ENCODE assay signal across 14 mouse cellular contexts in the genomic region with DNA sequence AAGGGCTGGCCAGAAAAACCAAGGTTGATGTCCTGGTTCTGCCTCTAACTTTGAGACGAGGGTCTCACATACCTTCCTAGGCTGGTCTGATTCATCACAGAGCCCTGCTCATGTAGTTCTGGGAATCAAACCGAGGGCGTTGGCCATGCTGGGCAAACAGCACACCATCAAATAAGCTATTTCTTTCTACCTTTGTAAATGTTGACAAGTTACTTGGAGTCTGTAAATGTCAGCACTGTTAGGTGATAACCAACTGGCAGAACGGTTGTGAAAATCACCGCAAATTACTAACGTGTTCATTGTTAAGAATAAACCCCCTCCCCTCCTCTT. TPM values are rescaled to one million over a fixed set of nuclear protein-coding genes. Genes with fewer than 3 reads are reported as not detected.
DNase-seq lines count a peak whose midpoint lies in the region; ATAC-seq and TF ChIP-seq lines count a peak whose summit lies in the region.
"Had no signal": no experiment of that assay in that cellular context is flagged by ENCODE, and none has a peak within 500 bp of the region (broad histone marks: within the 10 kb centered on the region; RNA-seq: fewer than 3 reads in every experiment).

No protein-coding gene starts in this region.

- no peak overlapping the region for H3K9ac ChIP-seq in heart, embryonic 12.5 days
- no peak overlapping the region for H3K9ac ChIP-seq in ES-E14 (ENCODE audit: insufficient read depth, low read depth, low read length, poor library complexity, severe bottlenecking)
- peak overlapping the region; percentile 9; the same call in 1 of the 2 replicates for H3K9ac ChIP-seq in hindbrain, embryonic 13.5 days
- H3K9ac ChIP-seq in midbrain, embryonic 15.5 days = no peak overlapping the region

- H3K36me3 ChIP-seq in heart, embryonic 12.5 days = no peaks in the 10 kb centered on the region
- no peaks in the 10 kb centered on the region for H3K36me3 ChIP-seq in ES-E14 (ENCODE audit: control insufficient read depth, insufficient read depth, low read length, poor library complexity, severe bottlenecking)
- no peaks in the 10 kb centered on the region for H3K36me3 ChIP-seq in hindbrain, embryonic 13.5 days
- H3K36me3 ChIP-seq in midbrain, embryonic 15.5 days (replicated peaks) = no peaks in the 10 kb centered on the region

- no peak for ATAC-seq in heart, embryonic 12.5 days (ENCODE audit: insufficient number of reproducible peaks, low FRiP score)
- ATAC-seq in hindbrain, embryonic 13.5 days (ENCODE audit: low FRiP score) = no peak
- no peak for ATAC-seq in midbrain, embryonic 15.5 days (replicated peaks)
- ATAC-seq: Patski had no signal

- H3K27ac ChIP-seq in heart, embryonic 12.5 days (ENCODE audit: poor library complexity, severe bottlenecking) = no peak overlapping the region
- peak overlapping the region; percentile 59; the same call in 1 of the 2 replicates for H3K27ac ChIP-seq in ES-E14 (ENCODE audit: insufficient read depth, low read depth, low read length, poor library complexity, severe bottlenecking)
- no peak overlapping the region for H3K27ac ChIP-seq in hindbrain, embryonic 13.5 days
- 0 out of 2 replicates have a peak overlapping the region, but pooled peaks have one; percentile 29 for H3K27ac ChIP-seq in midbrain, embryonic 15.5 days
- H3K27ac ChIP-seq: left cerebral cortex, adult 2 months had no signal

- H3K4me2 ChIP-seq in heart, embryonic 12.5 days = peak overlapping the region; percentile 46
- H3K4me2 ChIP-seq in hindbrain, embryonic 13.5 days = peak overlapping the region; percentile 29; the same call in 1 of the 2 replicates
- H3K4me2 ChIP-seq in midbrain, embryonic 15.5 days = peak overlapping the region; percentile 16; the same call in 1 of the 2 replicates

- H3K4me1 ChIP-seq in heart, embryonic 12.5 days (replicated peaks) = peaks cover 35% of the 10 kb centered on the region
- peaks cover 20% of the 10 kb centered on the region in 2 experiments for H3K4me1 ChIP-seq in ES-E14 (ENCODE audit: control insufficient read depth in 2 of 2, insufficient read depth in 2 of 2, low read length in 2 of 2, poor library complexity in 1 of 2)
- H3K4me1 ChIP-seq in hindbrain, embryonic 13.5 days (replicated peaks) = peaks cover 19% of the 10 kb centered on the region
- H3K4me1 ChIP-seq in midbrain, embryonic 15.5 days = peaks cover 18% of the 10 kb centered on the region

- in situ Hi-C loops in ES-E14 (cut with MboI; ENCODE audit: low sequenced_read_pairs in 2 of 2, unreplicated experiment in 2 of 2) = no loop called here

- H3K9me3 ChIP-seq in heart, embryonic 12.5 days (replicated peaks) = no peaks in the 10 kb centered on the region
- H3K9me3 ChIP-seq in ES-E14 (ENCODE audit: control insufficient read depth, insufficient read depth, low read depth, low read length) = no peaks in the 10 kb centered on the region
- no peaks in the 10 kb centered on the region for H3K9me3 ChIP-seq in hindbrain, embryonic 13.5 days
- no peaks in the 10 kb centered on the region for H3K9me3 ChIP-seq in midbrain, embryonic 15.5 days

- DNase-seq in heart, postnatal 10 days = no peak
- DNase-seq in ES-E14 (ENCODE audit: low read depth, low spot score) = no peak
- DNase-seq in layer of hippocampus, postnatal 25 days (ENCODE audit: extremely low spot score in 1 of 2, low spot score in 1 of 2) = no peak
- no peak for DNase-seq in right cerebral cortex, postnatal 36 days (ENCODE audit: low spot score in 2 of 2)
- DNase-seq in cerebellum, adult 18-20 months = no peak
- DNase-seq: adrenal gland, adult 8-10 months; kidney, postnatal 25 days; lung, postnatal 4 days; right cerebral cortex, adult 18-20 months had no signal

- H3K4me3 ChIP-seq in heart, embryonic 12.5 days = no peak overlapping the region
- H3K4me3 ChIP-seq in ES-E14 (ENCODE audit: insufficient read depth in 1 of 2, low read depth in 1 of 2, low read length in 2 of 2, poor library complexity in 1 of 2, severe bottlenecking in 1 of 2) = peak overlapping the region in 1 of 2 experiments; percentile 47; a peak in 2 of 4 replicates
- H3K4me3 ChIP-seq in hindbrain, embryonic 13.5 days = no peak overlapping the region
- no peak overlapping the region for H3K4me3 ChIP-seq in midbrain, embryonic 15.5 days
- H3K4me3 ChIP-seq: left cerebral cortex, adult 2 months had no signal

- intact Hi-C loops in heart, postnatal 10 days (cut with DNase I) = no loop called here

- H3K27me3 ChIP-seq in heart, embryonic 12.5 days (replicated peaks) = 0 out of 2 replicates have a peak, but pooled peaks cover 9% of the 10 kb centered on the region
- peaks cover 4% of the 10 kb centered on the region; the same call in 1 of the 2 replicates for H3K27me3 ChIP-seq in hindbrain, embryonic 13.5 days
- no peaks in the 10 kb centered on the region for H3K27me3 ChIP-seq in midbrain, embryonic 15.5 days (replicated peaks)
- H3K27me3 ChIP-seq: Patski had no signal

- 21% methylated on average over 6 of the region's 6 CpGs for WGBS in heart, embryonic 12.5 days
- 29% methylated on average over 6 of the region's 6 CpGs for WGBS in hindbrain, embryonic 13.5 days
- WGBS in midbrain, embryonic 15.5 days = 25% methylated on average over 6 of the region's 6 CpGs

TF ChIP-seq in ES-E14, 5 proteins besides CTCF, POLR2A, EP300 and RAD21:
- no peak for TF ChIP-seq HCFC1 (IDR thresholded peaks at IDR 0.05; ENCODE audit: borderline replicate concordance, insufficient read depth, low read length)
TF ChIP-seq in ES-E14: peak in this region for 0.

RNA-seq across cellular contexts. Expression of gene Uck2, which starts 5.1 kb away (rescaled TPM):
- 68.9 and 75.3 TPM in 2 replicates for polyA plus RNA-seq in heart, embryonic 12.5 days (2016; fragmentation: Nextera tagmentation; extraction: Ambion mirVana)
- total RNA-seq in heart, postnatal 10 days (2021) = 10 to 100 TPM; 55.1 to 56.9 TPM
- total RNA-seq in ES-E14 (2012; rRNA removed) = 152 and 158 TPM in 2 replicates
- polyA plus RNA-seq in hindbrain, embryonic 13.5 days (2015; fragmentation: Nextera tagmentation; extraction: Ambion mirVana) = 58.4 and 63.4 TPM in 2 replicates
- 50.1 and 50.9 TPM in 2 replicates for polyA plus RNA-seq in midbrain, embryonic 15.5 days (2015; fragmentation: Nextera tagmentation; extraction: Ambion mirVana)
- total RNA-seq in layer of hippocampus, postnatal 25 days (2021) = 10 to 100 TPM; 45.5 to 47.3 TPM

RNA-seq across cellular contexts. Expression of gene Tmco1, which starts 17.9 kb away (rescaled TPM):
- polyA plus RNA-seq in heart, embryonic 12.5 days (2016; fragmentation: Nextera tagmentation; extraction: Ambion mirVana) = 79.7 and 83.1 TPM in 2 replicates
- total RNA-seq in heart, postnatal 10 days (2021) = 10 to 100 TPM; 84.6 to 94.3 TPM
- 155 and 156 TPM in 2 replicates for total RNA-seq in ES-E14 (2012; rRNA removed)
- 72.5 and 73.5 TPM in 2 replicates for polyA plus RNA-seq in hindbrain, embryonic 13.5 days (2015; fragmentation: Nextera tagmentation; extraction: Ambion mirVana)
- polyA plus RNA-seq in midbrain, embryonic 15.5 days (2015; fragmentation: Nextera tagmentation; extraction: Ambion mirVana) = 65.2 and 70.6 TPM in 2 replicates
- total RNA-seq in layer of hippocampus, postnatal 25 days (2021) = 10 to 100 TPM; 50.9 to 56.8 TPM

RNA-seq across cellular contexts. Expression of gene Aldh9a1, which starts 59.6 kb away (rescaled TPM):
- polyA plus RNA-seq in heart, embryonic 12.5 days (2016; fragmentation: Nextera tagmentation; extraction: Ambion mirVana) = 27.1 and 27.6 TPM in 2 replicates
- 10 to 100 TPM; 29.1 to 34.2 TPM for total RNA-seq in heart, postnatal 10 days (2021)
- 26.8 and 33.0 TPM in 2 replicates for total RNA-seq in ES-E14 (2012; rRNA removed)
- 31.1 and 33.0 TPM in 2 replicates for polyA plus RNA-seq in hindbrain, embryonic 13.5 days (2015; fragmentation: Nextera tagmentation; extraction: Ambion mirVana)
- 33.4 and 37.1 TPM in 2 replicates for polyA plus RNA-seq in midbrain, embryonic 15.5 days (2015; fragmentation: Nextera tagmentation; extraction: Ambion mirVana)
- total RNA-seq in layer of hippocampus, postnatal 25 days (2021) = 10 to 100 TPM; 21.4 to 21.5 TPM

Comparison
In these comparisons a context has a peak if more than half of its experiments do, and no peak if none do; other contexts are left out.
1. H3K27ac ChIP-seq: peak in ES-E14 (single experiment) and midbrain, embryonic 15.5 days (single experiment); none in heart, embryonic 12.5 days (single experiment) and hindbrain, embryonic 13.5 days (single experiment).
2. Peak in every context shown above with its lines, with median percentiles within 50 percentile points of each other: H3K4me2 ChIP-seq.